Mouse (Mus musculus) inflammation-experienced regulatory T-cells, adult 6 months (primary cell): Measurements from ENCODE around the gene Mto1. TPM values are rescaled to one million over a fixed set of nuclear protein-coding genes. Genes with fewer than 3 reads are reported as not detected.
"Not testable (repeated sequence)": the region's sequence is repeated elsewhere in the genome, so short reads cannot be mapped to it uniquely, and the experiment has no call there.

Experiments used
- ATAC-seq: one replicate; pipeline ENCODE4 v1.8.0; 2017
- polyA plus RNA-seq, 3 experiments: library from polyadenylated mRNA; unstranded; fragments of 100-300 nt; shearing (Covaris generic); gene quantifications; one replicate each; pipeline ENCODE4 v1.2.1; 2017

Mto1 gene
- polyA plus RNA-seq, 3 experiments from 2014 or later = 12.8 to 19.9 (median 16.0) TPM

DNA sequence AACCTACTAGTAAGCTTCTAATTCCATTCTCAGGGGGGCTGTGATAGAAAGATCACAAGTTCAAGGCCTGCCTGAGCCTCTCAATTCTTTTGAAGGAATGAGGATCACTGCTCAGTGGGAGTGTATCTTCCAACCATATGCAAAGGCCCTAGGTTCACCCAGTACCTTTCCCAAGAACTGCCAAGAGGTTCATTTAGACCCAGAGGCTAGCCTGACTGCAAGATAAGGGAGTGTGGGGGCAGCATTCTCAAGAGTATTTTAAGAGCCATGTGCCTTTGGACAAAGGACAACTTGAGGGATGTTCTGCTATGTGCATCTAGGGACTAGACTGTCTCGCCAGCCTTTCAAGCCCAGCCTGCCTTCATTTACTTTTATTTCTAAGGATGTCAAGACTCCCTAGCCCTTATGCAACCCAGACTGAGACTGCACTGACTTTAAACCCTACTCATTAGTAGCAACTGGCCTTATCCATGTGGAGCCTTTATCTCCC is 28.6 kb downstream of the Mto1 start:
- ATAC-seq = no peak

DNA sequence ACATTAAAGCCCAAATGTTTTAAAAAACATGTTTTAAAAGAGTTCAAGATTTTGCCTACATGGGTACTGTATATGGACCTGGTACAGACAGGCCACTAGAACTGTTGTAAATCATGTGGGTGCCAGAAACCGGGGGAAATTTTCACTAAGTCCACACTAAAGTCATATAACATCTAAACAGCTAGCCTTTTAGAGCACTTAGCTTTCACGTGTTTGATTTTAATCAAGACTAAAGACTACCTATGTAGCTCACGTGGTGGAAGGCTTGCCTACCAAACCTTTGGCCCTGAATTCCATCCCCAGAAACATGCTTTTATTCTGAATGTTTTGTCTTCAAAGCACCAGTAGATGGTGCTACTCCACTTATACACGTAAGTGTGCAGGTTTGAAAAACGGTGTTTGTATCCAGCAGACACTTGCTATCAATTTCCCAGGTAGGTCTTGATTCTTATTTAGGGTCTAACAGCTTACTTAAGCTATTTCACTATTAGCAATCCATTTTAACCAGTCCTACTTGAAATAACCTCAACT is 29.1 kb downstream of the Mto1 start:
- peak; percentile 16 for ATAC-seq

DNA sequence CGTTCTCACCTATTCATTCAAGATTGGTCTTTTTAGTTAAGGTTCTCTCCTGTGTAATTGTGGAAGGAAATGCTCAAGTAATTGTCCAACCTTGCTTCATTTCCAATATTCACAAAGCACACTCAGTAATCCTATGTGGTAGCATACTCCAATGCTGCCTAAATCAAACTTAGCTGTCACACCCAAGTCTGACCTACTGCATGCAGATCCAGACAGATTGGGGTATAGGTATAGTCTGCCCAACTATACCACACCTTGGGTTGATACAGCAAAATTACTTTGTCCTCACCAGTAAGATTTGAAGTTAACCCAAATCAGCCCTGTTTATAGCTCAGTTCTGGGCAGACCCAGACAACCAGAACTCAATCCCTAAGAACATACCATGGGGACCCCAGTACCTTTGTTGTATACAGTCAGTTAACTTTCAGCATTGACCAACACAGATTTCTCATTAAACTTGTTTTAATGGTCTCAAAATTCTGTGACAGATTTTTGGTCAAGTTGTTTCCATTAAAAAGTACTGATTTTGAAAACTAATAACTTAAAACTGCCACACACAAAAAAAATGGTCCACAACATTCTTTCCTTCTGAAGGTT is 30.1 kb downstream of the Mto1 start:
- ATAC-seq = not testable (repeated sequence)

DNA sequence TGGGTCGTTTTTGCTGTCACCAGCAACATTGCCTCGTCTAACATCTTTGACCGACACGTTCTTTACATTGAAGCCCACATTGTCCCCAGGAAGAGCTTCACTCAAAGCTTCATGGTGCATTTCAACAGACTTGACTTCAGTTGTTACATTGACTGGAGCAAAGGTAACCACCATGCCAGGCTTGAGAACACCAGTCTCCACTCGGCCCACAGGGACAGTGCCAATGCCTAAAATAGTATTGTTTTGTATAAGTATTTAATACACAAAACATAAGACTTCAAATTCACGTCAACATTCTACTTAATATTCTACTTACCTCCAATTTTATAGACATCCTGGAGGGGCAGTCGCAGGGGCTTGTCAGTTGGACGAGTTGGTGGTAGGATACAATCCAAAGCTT is 31.3 kb downstream of the Mto1 start:
- not testable (repeated sequence) for ATAC-seq

DNA sequence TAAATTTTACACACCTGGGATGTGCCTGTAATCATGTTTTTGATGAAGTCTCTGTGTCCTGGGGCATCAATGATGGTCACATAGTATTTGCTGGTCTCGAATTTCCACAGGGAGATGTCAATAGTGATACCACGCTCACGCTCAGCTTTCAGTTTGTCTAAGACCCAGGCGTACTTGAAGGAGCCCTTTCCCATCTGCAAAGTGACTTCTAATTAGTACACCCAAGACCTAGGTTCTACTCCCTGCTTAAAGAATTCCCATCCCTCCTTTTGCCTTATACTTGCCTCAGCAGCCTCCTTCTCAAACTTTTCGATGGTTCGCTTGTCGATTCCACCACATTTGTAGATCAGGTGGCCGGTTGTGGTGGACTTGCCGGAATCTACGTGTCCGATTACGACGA is 32.2 kb downstream of the Mto1 start:
- ATAC-seq = not testable (repeated sequence)

DNA sequence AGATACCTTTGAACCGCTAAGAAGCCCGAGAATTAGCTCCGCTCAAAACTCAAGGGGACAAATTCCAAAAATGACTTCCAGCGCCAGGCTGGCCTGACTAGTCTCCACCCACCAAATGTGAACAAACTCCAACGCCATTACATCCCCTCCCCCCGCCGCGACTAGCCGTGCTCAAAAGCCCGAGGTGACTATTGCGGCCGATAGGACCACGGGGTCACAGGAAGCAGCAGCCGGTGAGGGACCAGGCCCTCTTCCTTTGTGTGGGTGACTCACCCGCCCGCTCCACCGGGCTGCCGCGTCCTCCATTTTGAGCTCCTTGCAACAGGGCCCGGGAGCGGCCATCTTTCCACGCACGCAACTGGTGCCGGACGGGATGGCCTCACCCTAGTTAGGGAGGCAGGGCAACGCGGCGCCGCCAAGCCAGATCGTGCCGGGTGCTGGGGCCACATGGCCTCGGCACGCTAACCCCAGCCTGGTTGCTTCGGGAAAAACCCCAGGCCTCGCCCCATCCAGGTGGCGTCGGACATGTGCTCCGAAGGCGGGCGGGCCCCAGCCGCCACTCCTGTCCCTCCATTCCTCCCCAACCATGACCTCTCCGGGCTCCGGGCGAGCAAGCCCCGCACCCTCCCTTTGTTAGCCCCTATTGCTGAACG is 32.8 kb downstream of the Mto1 start:
- peak; percentile 63 for ATAC-seq

DNA sequence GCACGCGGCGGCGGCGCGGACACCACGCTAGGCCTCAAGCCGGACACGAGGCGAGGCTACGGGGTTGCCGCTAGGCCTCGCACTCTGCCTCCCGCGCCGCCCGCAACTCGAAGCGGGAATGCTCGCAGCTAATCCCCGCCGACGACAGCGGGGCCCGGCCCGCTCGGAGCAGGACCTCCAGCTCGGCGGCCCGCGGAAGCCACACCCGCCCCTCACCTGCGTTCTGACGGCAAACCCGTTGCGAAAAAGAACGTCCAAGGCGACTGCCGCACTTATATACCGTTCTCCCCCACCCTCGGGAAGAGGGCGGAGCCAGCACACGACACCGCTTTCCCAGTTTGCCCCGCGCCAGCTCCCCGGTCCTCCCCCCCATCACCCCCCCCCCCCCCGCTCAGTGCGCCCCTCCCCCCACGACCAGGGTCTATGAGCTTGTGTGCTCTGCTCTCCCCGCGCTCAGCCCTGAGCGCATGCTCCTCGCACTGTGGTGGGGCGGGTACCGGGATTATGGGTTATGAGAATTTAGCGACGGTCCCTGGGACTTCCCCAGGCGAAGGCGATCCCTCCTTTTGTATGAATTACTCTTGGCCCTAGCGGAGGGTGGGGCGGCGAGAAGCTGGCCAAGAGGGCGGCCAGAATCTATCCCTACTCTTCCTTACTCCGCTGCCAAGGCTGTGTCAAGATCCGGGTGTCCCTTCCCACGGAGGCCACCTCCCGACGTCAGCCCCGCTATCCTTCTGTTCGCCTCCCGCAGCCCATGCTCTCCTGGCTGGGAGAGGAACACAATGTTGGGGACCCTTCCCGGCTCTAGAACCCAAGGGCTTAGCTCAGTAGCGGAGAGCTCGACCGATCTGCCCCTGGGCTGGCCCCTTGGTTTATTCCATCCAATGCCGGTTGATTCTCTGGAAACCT is 33.7 kb downstream of the Mto1 start:
- peak; percentile 63 for ATAC-seq

DNA sequence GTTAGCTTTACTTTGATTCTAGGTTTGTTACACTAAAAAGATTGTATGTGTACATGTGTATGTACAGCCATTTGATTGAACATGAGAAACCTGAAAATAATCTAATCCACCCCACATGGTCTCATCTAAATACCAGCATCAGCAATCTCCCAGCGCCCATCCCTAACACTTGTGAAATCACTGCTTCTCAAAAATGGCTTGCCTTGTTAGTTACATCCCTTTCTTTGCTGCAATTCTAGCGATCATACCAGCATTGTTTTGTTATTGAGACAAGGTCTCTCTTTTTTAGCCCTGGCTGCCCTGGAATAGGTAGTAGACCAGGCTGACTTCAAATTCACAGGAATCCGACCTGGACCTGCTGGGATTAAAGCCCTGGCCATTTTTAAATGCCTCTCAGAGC is 34.4 kb downstream of the Mto1 start:
- ATAC-seq = no peak

DNA sequence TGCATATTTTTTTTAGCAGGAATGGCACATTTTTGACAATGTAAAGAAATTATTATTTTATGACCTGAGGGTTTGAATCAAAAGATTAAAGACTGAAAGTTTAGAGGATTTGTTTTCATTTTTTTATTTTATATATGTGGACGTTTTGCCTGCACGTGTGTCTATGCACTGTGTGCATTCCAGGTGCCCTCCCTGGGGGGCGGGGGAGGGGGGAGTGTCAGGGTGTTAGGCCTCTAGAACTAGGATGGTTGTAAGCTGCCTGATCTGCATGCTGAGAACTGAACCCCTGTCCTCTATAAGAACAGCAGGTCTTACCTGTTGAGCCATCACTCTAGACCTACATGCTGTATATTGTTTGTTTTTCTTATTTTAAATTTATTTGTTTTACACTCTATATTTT is 36.7 kb downstream of the Mto1 start:
- no peak for ATAC-seq

DNA sequence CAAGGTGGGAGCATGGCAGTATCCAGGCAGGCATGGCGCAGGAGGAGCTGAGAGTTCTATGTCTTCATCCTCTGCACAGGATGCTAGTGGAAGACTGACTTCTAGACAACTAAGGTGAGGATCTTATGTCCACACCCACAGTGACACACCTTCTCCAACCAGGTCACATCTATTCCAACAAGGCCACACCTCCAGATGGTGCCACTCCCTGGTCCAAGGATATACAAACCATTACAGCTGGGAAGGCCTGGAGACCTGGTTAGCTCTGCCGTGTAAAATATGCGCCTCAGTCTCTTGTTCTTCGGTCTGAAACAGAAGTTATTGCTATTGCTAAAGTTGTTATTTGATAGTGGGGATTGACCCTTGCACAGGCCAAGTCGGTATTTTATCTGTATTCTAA is 40.0 kb downstream of the Mto1 start:
- ATAC-seq = not testable (repeated sequence)

DNA sequence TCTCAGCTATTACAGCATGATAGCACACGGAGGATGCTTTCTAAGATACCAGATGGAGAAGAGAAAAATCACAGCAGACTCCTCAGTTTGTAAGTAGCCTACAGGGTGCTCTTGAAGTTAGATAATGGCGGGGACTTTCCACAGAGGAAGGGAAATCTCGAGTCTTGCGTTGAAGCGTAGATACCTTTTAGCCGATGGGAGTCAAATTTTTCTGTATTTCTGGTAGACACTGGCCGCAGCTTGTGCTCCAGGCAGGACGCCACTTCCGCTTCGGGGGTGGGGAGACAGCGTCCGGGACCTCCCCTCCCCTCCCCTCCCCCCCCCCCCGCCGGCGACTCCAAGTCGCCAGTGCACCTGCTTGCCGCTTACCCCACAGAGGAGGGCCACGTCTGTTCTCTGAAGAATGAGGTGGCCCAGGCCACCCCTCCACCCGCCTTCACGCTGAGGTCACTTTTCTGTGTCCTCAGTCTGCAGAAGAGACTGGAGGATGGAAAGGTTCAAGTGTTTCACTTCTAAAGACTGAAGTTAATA is 40.9 kb downstream of the Mto1 start, which contains the start of gene Eef1a1:
Eef1a1 (minus strand) TSS at position 262 of the 531 bp plus-strand sequence.
- ATAC-seq = peak; percentile 78

DNA sequence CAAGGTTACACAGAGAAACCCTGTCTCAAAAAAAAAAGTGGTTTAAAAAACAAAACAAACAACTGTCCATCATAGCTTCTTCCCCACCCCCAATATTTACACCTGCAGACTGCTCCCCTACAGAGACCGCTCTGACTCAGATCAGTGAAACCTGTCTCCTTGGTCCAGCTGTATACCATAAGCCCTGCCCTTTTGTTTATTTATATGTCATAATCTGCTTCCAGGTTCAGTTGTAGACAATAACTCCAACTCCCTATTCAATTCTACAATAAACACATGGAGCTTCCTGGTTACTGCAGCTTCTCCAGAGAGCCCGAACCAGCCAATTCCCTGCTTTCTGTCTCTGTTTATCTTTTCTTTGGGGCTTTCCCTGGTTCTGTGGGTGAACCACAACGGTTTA is 43.2 kb downstream of the Mto1 start:
- ATAC-seq = no peak

DNA sequence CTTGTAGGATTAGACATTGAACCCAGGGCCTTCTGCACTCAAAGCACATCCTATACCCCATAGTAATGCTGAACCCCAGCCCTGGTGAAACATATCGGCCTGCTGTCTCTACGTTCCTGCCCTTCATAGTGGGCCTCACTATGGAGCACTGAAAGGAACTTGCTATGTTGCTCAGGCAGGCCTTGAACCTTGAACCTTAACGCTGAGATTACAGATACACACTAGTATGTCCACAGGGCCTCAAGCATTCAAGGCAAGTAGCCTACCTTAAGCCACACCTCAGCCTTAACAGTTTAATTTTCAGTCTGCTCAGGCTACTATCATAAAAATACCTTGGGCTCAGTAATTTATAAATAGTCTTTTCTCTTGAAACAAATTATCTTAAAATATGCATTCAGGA is 44.2 kb downstream of the Mto1 start:
- no peak for ATAC-seq

DNA sequence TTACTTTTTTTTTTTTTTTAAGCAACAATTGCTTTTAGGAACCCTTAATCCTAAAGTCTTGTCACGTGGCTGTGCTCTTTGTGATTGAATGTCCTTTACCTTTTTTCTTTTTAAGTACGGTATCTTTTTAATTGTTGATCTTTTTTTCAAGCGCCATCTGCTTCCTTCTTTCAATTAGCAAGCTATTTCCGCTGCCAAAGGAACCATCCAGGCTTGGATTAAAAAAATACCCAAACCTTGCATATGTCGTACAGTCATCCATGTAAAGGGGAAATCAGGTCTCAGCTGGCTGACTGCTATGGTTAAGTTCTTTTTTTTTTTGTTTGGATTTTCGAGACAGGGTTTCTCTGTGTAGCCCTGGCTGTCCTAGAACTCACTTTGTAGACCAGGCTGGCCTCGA is 45.2 kb downstream of the Mto1 start:
- ATAC-seq = no peak

DNA sequence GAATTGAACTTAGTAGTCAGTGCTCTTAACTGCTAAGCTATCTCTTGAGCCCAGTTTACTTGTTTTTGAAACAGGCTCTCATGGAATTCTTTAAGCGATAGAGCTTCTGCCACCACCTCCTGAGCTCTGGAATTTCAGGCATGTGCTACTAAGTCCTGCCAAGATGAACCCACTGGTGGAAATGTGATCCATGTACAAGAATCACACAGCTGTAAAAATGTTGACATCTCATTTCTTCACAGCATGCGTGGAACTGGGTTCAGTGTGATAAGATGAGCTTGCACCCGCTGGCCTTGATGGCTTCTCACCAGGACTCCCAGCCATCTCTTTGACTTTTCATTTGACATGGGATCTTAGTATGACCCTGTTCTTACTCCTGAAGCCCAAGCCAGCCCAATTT is 52.4 kb downstream of the Mto1 start:
- ATAC-seq = no peak

DNA sequence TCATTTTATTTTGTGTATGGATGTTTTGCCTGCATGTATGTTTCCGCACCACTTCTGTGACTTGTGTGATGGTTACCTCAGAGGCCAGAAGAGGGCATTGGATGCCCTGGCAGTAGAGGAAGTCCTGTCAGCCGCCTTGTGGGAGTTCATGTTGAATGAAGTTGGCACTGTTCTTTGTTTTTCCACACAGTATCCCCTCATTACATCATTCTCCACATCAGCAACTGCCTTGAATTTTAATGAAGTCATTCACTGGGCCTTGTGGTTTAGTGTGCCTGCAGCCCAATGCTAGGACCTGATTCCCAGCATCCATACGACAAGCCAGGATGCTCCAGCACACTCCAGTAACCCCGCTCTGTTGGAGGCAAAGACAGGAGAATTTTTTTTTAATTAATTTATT is 53.3 kb downstream of the Mto1 start:
- ATAC-seq = no peak

DNA sequence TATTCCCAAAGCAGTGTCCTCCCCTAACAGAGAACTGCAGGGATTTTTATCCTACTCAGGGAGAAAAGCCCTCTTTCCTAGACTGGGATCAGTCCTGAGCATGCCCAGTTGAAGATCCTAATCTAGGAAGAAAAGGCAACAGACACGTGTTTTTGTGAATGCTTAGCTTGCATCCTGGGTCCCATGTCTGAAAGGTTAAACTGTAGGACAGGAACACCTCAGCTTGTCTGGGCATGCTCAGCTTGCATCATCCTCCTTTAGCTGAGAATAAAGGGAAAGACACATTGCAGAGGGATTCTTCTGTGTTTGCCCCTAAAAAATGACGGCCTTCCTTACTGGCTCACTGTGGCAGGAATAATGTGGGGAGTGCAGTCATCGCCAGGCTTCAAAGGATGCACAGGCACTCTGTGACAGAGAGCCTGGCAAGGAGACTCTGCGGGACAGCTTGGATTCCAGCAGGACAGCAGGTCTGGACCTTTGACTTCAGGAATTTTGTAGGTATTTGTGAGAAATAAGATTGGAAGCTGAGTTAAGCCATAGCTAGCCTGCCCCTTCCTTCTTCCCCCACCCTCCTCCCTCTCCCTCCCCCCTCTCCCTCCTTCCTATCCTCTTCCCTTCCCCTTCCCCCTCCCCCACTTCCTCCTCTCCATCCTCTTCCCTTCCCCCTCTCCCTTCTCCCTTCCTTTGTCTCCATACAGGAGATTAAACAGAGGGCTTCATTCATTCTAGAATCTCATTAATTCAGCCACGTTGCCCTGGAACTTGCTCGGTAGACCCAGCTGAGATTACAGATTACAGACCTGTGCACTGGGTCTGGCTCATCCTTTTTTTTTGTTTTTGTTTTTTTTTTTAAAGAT is 55.4 kb downstream of the Mto1 start:
- ATAC-seq = no peak

DNA sequence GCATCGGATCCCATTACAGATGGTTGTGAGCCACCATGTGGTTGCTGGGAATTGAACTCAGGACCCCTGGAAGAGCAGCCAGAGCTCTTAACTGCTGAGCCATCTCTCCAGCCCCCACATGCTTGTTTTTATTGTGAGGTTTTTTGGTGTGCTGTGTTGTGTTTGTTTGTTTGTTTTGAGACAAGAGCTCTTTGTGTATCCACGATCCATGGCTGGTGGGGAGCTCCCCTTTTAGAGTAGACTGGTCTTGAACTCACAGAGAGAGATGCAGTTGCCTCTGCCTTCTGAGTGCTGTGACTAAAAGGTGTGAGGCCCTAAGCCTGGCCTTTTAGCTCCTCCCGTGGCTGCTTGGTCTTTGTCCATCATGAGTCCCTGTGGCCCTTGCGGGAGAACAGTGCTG is 56.1 kb downstream of the Mto1 start:
- no peak for ATAC-seq

DNA sequence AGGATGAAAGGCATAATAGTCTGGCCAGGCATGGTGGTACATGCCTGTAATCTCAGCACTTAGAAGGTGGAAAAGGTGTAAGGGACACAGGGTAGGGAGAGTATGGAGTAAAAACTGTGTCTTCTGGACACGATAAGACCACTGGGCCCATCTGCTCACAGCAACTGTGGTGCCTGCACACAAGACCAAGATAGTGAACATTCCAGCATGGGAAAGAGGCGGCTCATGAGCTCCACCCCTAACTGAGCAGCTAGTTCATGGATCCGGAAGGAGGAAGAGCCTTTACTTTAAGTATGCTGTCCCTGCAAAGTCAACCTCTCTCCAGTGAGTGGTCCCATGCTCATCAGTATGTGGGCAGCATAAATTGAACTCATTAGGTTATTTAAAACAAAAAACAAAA is 56.7 kb downstream of the Mto1 start:
- ATAC-seq = no peak

DNA sequence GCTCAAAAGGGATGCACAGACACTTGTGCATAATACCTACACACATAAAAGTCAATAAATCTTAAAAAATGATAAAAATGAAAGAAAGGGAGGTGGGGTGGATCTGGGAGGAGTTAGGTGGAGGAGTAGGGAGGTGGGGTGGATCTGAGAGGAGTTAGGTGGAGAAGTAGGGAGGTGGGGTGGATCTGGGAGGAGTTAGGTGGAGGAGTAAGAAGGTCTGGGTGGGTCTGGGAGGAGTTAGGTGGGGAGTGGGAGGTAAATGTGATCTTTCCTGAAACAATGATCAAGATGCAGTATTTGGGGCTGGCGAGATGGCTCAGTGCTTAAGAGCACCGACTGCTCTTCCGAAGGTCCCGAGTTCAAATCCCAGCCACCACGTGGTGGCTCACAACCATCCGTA is 57.2 kb downstream of the Mto1 start:
- no peak for ATAC-seq

DNA sequence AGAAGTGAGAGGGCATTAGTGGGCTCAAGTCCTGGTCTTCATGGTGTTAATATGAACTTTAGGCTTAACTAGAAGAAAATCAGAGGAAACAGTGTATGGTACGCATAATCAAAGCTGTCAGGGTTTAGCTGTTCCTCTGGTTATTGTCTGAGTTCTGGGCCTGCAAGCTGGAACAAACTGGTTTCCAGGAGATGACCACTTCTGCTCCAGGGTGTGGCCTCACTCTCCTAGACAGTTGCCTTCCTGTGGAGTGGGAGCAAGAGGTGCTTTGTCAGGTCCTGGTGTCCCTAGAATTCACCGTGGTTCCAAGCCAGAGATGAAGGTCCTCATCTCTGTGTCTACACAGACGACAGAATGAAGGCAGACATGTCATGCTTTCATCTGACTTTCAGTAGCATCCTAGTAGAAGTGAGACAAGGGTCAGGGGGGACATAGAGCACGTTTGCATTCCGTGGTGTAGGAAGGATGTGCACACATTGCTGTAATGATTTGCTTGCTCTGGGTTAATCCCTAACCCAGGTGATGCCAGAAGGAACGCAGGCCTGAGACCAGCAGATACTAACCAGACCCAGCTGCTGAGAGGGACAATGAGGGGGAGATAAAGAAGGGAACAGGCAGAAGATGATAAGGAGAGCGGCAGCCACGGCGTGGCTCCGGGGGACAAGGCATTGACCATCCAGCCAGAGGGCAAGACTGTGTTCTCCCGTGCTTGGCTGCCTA is 58.2 kb downstream of the Mto1 start:
- ATAC-seq = no peak
